Mouse (Mus musculus) kidney, embryonic 14.5 days (tissue): ENCODE data around the gene Sept7. TPM values are rescaled to one million over a fixed set of nuclear protein-coding genes. Genes with fewer than 3 reads are reported as not detected.

Source experiments
- polyA plus RNA-seq: library from polyadenylated mRNA; unstranded; fragments of >200 nt; fragmentation: Nextera tagmentation; extraction: Ambion mirVana; gene quantifications from 2 replicates; pipeline ENCODE4 v1.2.1, GENCODE M21; 2014

Sept7 gene
- polyA plus RNA-seq, 1 experiment from 2014 or later = 318 TPM

Other genes with a start within 250 kb of the Sept7 start
- gene Gm10181, start 163.0 kb upstream of the Sept7 start, polyA plus RNA-seq = not detected in 2 replicates
- gene Herpud2, start 100.6 kb upstream of the Sept7 start, polyA plus RNA-seq = 22.6 and 36.9 TPM in 2 replicates
- gene Eepd1, start 229.1 kb downstream of the Sept7 start, polyA plus RNA-seq = 2.6 and 6.1 TPM in 2 replicates